Mouse (Mus musculus) colon, adult 2 months (tissue): ENCODE data around the gene Clec12b. TPM values are rescaled to one million over a fixed set of nuclear protein-coding genes. Genes with fewer than 3 reads are reported as not detected.

Experiments
- polyA plus RNA-seq: library from polyadenylated mRNA; depleted of rRNA; stranded (reverse); fragments of >200 nt; gene quantifications from 2 replicates; pipeline ENCODE4 v1.2.3, GENCODE M21; 2012; rRNA removed

The Clec12b gene
- polyA plus RNA-seq = not detected in 2 replicates

DNA sequence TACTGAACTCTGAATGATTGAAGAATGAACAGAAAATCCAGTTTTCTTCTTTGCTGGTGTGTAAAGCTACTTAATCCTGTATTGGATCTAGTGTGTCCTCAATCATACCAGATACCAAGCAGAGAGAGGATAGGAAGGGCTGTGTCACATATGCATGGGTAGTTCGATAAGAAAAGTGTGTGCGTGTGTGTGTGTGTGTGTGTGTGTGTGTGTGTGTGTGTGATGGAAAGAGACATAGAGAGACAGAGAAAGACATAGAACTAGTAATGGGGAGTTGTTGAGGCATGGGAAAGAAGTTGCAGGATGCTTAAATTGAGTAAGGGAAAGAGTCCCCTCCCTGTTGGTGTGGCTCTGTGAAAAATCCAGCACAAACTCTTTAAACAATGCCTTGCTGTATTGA is at the start of gene Clec12b:
Gene Clec12b, minus strand, starts transcription at position 101 of the 400 bp plus-strand sequence.

DNA sequence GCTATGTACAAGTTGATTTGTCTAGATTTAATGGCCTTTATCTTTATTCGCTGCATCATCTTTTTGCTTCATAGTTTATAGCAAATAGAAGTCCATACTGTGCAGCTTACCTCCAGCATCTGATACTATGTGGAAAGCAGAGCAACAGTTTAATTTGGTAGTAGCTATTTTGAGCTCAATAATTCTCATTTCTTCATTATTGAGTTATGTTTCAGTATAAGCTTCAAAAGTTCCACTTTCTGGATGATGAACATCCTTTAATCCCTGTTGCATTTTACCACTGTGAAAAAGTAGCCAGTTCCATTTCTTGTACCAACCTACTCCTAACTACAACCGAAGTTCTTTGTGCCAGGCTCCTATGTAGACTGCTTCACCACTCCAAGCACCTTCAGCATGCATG is 22.9 kb upstream of the Clec12b start, which contains the start of gene Clec9a:
Gene Clec9a, plus strand, starts transcription at position 301 of the 400 bp plus-strand sequence.

DNA sequence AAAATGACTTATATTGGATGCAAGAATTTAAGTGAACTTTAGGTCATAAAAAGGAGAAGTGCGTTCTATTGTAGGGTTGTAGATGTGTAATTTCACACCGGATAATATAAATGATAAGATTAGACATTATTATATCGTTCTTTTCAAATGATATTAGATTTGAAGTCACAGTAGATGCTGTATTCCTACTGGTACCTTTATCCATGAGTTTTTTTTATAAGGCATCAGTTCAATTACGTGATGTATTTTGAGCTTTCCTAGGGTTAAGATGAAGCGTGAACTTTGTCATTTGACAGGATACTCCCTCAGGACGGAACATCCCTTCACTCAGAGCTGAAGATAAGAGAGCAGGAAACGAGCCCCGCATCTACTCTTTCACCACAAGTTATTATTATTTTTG is 11.3 kb upstream of the Clec12b start, which contains the start of gene Clec1b:
Gene Clec1b, plus strand, starts transcription at position 301 of the 400 bp plus-strand sequence.

DNA sequence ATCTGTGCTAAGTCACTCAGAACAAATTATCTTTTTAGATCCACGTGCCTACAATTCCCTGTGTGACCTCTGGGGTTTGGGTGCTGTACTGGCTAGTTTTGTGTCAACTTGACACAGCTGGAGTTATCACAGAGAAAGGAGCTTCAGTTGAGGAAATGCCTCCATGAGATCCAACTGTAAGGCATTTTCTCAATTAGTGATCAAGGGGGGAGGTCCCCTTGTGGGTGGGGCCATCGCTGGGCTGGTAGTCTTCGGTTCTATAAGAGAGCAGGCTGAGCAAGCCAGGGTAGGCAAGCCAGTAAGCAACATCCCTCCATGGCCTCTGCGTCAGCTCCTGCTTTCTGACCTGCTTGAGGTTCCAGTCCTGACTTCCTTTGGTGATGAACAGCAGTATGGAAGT is 43.3 kb downstream of the Clec12b start, which contains the start of gene Clec12a:
Gene Clec12a, plus strand, starts transcription at position 301 of the 400 bp plus-strand sequence.

DNA sequence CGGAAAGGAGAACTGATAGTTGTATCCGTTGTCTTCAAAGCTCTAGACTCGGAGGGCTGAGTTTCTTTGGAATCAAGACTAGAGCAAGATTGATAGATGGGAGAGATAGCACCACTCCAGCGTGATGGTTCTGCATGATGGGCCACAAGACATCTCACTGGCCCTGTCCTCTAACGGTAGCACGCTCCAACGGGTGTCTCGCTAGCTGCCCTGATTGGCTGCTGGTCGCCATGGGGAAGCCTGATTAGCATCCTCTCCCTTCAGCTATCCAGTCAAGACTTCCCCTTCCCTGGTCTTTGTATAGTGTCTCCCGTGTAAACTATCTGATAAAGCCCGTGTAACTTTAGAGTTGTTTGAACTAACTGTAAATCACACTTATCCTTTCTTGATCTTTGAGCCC is 54.1 kb downstream of the Clec12b start, which contains the start of gene 4922502D21Rik:
Gene 4922502D21Rik, minus strand, starts transcription at position 187 of the 400 bp plus-strand sequence.

Other genes starting within 250 kb of the Clec12b start
- 33.9 and 39.2 TPM in 2 replicates for gene Clec2d, start 205.3 kb downstream of the Clec12b start, polyA plus RNA-seq
- 0.09 and 0.10 TPM in 2 replicates for gene Cd69, start 110.4 kb downstream of the Clec12b start, polyA plus RNA-seq
- gene 4922502D21Rik, start 54.1 kb downstream of the Clec12b start, polyA plus RNA-seq = not detected in 2 replicates
- 0.07 and 0.12 TPM in 2 replicates for gene Clec12a, start 43.2 kb downstream of the Clec12b start, polyA plus RNA-seq
- gene Clec1b, start 11.4 kb upstream of the Clec12b start, polyA plus RNA-seq = 0.08 TPM in 1 of 2 replicates, not detected in the other
- gene Clec9a, start 23.0 kb upstream of the Clec12b start, polyA plus RNA-seq = 0.41 and 0.50 TPM in 2 replicates
- gene Clec1a, start 66.1 kb upstream of the Clec12b start, polyA plus RNA-seq = 0.52 and 0.74 TPM in 2 replicates
- not detected in 2 replicates for gene Olr1, start 121.3 kb upstream of the Clec12b start, polyA plus RNA-seq
- gene Tmem52b, start 126.7 kb upstream of the Clec12b start, polyA plus RNA-seq = not detected in 2 replicates
- 36.5 and 47.5 TPM in 2 replicates for gene Gabarapl1, start 147.3 kb upstream of the Clec12b start, polyA plus RNA-seq
- not detected in 2 replicates for gene Klre1, start 192.0 kb upstream of the Clec12b start, polyA plus RNA-seq
- gene Klrd1, start 205.9 kb upstream of the Clec12b start, polyA plus RNA-seq = not detected in 2 replicates
- 0.06 and 0.07 TPM in 2 replicates for gene Klrk1, start 238.0 kb upstream of the Clec12b start, polyA plus RNA-seq